Mouse (Mus musculus): ENCODE measurements around the gene Spin1.

DNA sequence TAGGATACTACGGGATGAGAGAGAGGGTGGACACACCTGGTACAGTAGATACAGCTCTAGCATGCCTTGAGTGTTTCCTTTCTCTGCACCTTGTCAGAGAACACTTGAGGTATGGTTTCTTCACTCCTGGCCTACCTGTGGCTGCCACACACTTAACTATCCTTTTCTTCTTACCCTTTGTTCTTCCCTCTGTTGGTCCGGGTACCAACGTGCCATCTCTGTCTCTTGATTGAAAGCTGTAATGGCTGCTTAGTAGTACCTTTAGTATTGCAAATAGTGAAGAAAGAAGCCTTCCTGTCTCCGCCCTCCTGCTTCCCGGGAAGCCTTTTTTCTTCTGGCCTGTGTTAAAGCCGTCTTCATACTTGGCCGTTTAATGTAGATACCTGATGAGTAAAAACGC lies 24.7 kb downstream of the Spin1 start:
- TF ChIP-seq POLR2A (IDR thresholded peaks at IDR 0.05; ENCODE audit: borderline replicate concordance, extremely low read depth, low read depth, low read length) (no peak), CTCF (IDR thresholded peaks at IDR 0.05; ENCODE audit: insufficient read depth, low read length) (no peak)

Data from lung, adult 2 months (tissue).